Mouse (Mus musculus) bone marrow, adult 2 months (tissue): ENCODE data around the gene Grip1.

Source experiments
- CTCF ChIP-seq: fragments of 200-500 bp; IDR thresholded peaks from 2 replicates; pipeline ENCODE4 v1.5.1; 2011; ENCODE audit warnings: low read length, control low read depth; ENCODE audit not compliant: control insufficient read depth, insufficient read depth
- POLR2A ChIP-seq: fragments of 200-500 bp; IDR thresholded peaks from 2 replicates; pipeline ENCODE4 v1.6.1; 2011; ENCODE audit warnings: low read depth, mild to moderate bottlenecking, control low read depth, low read length, borderline replicate concordance; ENCODE audit not compliant: control insufficient read depth

GRCm38 (mm10) chr10:119814087-119814486 lies 360.5 kb downstream of the Grip1 start:
- no peak for TF ChIP-seq CTCF
- no peak for TF ChIP-seq POLR2A
